Mouse (Mus musculus) lung, embryonic 16.5 days (tissue): ENCODE results near the gene Poldip2. TPM values are rescaled to one million over a fixed set of nuclear protein-coding genes. Genes with fewer than 3 reads are reported as not detected.

ENCODE experiments used
- ATAC-seq: fragments of 200-750 bp; cut with Nextera tagmentation; 2 replicates; pipeline ENCODE4 v1.8.0; 2017; ENCODE audit warnings: low read depth, mild to moderate bottlenecking, moderate library complexity
- H3K27ac ChIP-seq: fragments of 300-500 bp; sonication (generic); 2 replicates; pipeline ENCODE4 v1.5.1; 2014; ENCODE audit warnings: mild to moderate bottlenecking, control low read depth, low read length
- H3K27me3 ChIP-seq: fragments of 300-500 bp; sonication (generic); 2 replicates; pipeline ENCODE4 v1.6.1; 2014; ENCODE audit warnings: low read depth, low read length, mixed read lengths; ENCODE audit not compliant: control insufficient read depth, insufficient read depth
- H3K36me3 ChIP-seq: fragments of 300-500 bp; sonication (generic); 2 replicates; pipeline ENCODE4 v1.6.1; 2014; ENCODE audit warnings: low read length; ENCODE audit not compliant: control insufficient read depth, insufficient read depth
- H3K4me1 ChIP-seq: fragments of 300-500 bp; sonication (generic); replicated peaks from 2 replicates; pipeline ENCODE4 v1.6.1; 2014; ENCODE audit warnings: low read length, mixed read lengths; ENCODE audit not compliant: control insufficient read depth, insufficient read depth
- H3K4me2 ChIP-seq: fragments of 300-500 bp; sonication (generic); 2 replicates; pipeline ENCODE4 v1.6.1; 2014; ENCODE audit warnings: low read depth, low read length, control low read depth
- H3K4me3 ChIP-seq: fragments of 300-500 bp; sonication (generic); 2 replicates; pipeline ENCODE4 v1.5.1; 2014; ENCODE audit warnings: mild to moderate bottlenecking, low read length, control low read depth
- H3K9ac ChIP-seq: fragments of 300-500 bp; sonication (generic); 2 replicates; pipeline ENCODE4 v1.6.1; 2014; ENCODE audit warnings: low read length, control low read depth
- H3K9me3 ChIP-seq: fragments of 300-500 bp; sonication (generic); 2 replicates; pipeline ENCODE4 v1.6.1; 2016; ENCODE audit warnings: low read length; ENCODE audit not compliant: control insufficient read depth
- WGBS: fragments of 180-500 bp; shearing (Covaris S2); extraction: QIAGEN DNeasy Blood & Tissue Kit; methylation state at CpG from one replicate; pipeline ENCODE4 v1.1.7; 2014; 5-methylcytosine and 5-hydroxymethylcytosine counted together
- polyA plus RNA-seq: library from polyadenylated mRNA; unstranded; fragments of >200 nt; fragmentation: Nextera tagmentation; extraction: Ambion mirVana; gene quantifications from 2 replicates; pipeline ENCODE4 v1.2.1, GENCODE M21; 2015

Poldip2 gene
- polyA plus RNA-seq, 1 experiment from 2014 or later: 142 TPM

GRCm38 (mm10) chr11:78499543-78499942, 12.4 kb upstream of the Poldip2 start:
- Histone ChIP-seq H3K9ac (no peak overlapping the region), H3K4me3 (no peak overlapping the region), H3K4me1 (peaks cover 8% of the 10 kb centered on the region), H3K36me3 (no peaks in the 10 kb centered on the region), H3K27me3 (peaks cover 42% of the 10 kb centered on the region), H3K27ac (no peak overlapping the region), H3K4me2 (no peak overlapping the region), H3K9me3 (no peaks in the 10 kb centered on the region)
- no peak for ATAC-seq
- 30% methylated on average over 16 of the region's 16 CpGs for WGBS

GRCm38 (mm10) chr11:78500623-78501202, 11.3 kb upstream of the Poldip2 start:
- no peak overlapping the region for H3K4me2 ChIP-seq
- peaks cover 38% of the 10 kb centered on the region for H3K27me3 ChIP-seq
- 0 out of 2 replicates have a peak, but pooled peaks cover 2% of the 10 kb centered on the region for H3K36me3 ChIP-seq
- no peaks in the 10 kb centered on the region for H3K9me3 ChIP-seq
- no peak overlapping the region for H3K27ac ChIP-seq
- no peak overlapping the region for H3K9ac ChIP-seq
- no peak for ATAC-seq
- H3K4me1 ChIP-seq: peaks cover 8% of the 10 kb centered on the region
- H3K4me3 ChIP-seq: no peak overlapping the region
- 48% methylated on average over 9 of the region's 9 CpGs for WGBS

- Histone ChIP-seq H3K9me3 (no peaks in the 10 kb centered on the region), H3K27ac (no peak overlapping the region), H3K36me3 (0 out of 2 replicates have a peak, but pooled peaks cover 2% of the 10 kb centered on the region), H3K9ac (no peak overlapping the region), H3K4me1 (peaks cover 8% of the 10 kb centered on the region), H3K27me3 (peaks cover 31% of the 10 kb centered on the region), H3K4me3 (no peak overlapping the region), H3K4me2 (no peak overlapping the region)
- no peak for ATAC-seq
- 68% methylated on average over 20 of the region's 20 CpGs for WGBS
These were observed 10.5 kb upstream of the Poldip2 start for GRCm38 (mm10) chr11:78501529-78501928.

- no peaks in the 10 kb centered on the region for H3K9me3 ChIP-seq
- ATAC-seq: no peak
- H3K36me3 ChIP-seq: peaks cover 5% of the 10 kb centered on the region; the same call in 1 of the 2 replicates
- H3K27me3 ChIP-seq: peaks cover 26% of the 10 kb centered on the region
- no peak within 1 kb of the TSS for H3K4me3 ChIP-seq
- H3K4me2 ChIP-seq: no peak within 1 kb of the TSS
- no peaks in the 10 kb centered on the region for H3K4me1 ChIP-seq
- H3K27ac ChIP-seq: no peak within 1 kb of the TSS
- 63% methylated on average over 7 of the region's 7 CpGs for WGBS
- H3K9ac ChIP-seq: no peak within 1 kb of the TSS
These were observed 8.9 kb upstream of the Poldip2 start, which contains the start of gene Sebox for GRCm38 (mm10) chr11:78502909-78503650. Sebox (plus strand) TSS chr11:78503447.

GRCm38 (mm10) chr11:78505430-78505829, 6.6 kb upstream of the Poldip2 start:
- Histone ChIP-seq H3K9ac (no peak overlapping the region), H3K4me2 (no peak overlapping the region), H3K9me3 (no peaks in the 10 kb centered on the region), H3K4me1 (no peaks in the 10 kb centered on the region), H3K36me3 (peaks cover 9% of the 10 kb centered on the region; the same call in 1 of the 2 replicates), H3K27me3 (peaks cover 11% of the 10 kb centered on the region; the same call in 1 of the 2 replicates), H3K27ac (no peak overlapping the region), H3K4me3 (no peak overlapping the region)
- no peak for ATAC-seq
- WGBS: 82% methylated on average over 3 of the region's 3 CpGs

GRCm38 (mm10) chr11:78509148-78509547, 2.8 kb upstream of the Poldip2 start:
- H3K36me3 ChIP-seq: peaks cover 12% of the 10 kb centered on the region; the same call in 1 of the 2 replicates
- no peaks in the 10 kb centered on the region for H3K27me3 ChIP-seq
- no peak overlapping the region for H3K4me3 ChIP-seq
- peaks cover 16% of the 10 kb centered on the region for H3K4me1 ChIP-seq
- no peaks in the 10 kb centered on the region for H3K9me3 ChIP-seq
- no peak overlapping the region for H3K4me2 ChIP-seq
- no peak for ATAC-seq
- no peak overlapping the region for H3K27ac ChIP-seq
- no peak overlapping the region for H3K9ac ChIP-seq
- WGBS: 75% methylated on average over 5 of the region's 5 CpGs

GRCm38 (mm10) chr11:78513106-78513790, 1.3 kb downstream of the Poldip2 start:
- peaks cover 16% of the 10 kb centered on the region for H3K4me1 ChIP-seq
- no peaks in the 10 kb centered on the region for H3K9me3 ChIP-seq
- peak overlapping the region; percentile 99 for H3K9ac ChIP-seq
- WGBS: 72% methylated on average over 3 of the region's 3 CpGs
- ATAC-seq: no peak
- H3K4me3 ChIP-seq: peak overlapping the region; percentile 91
- H3K27ac ChIP-seq: no peak overlapping the region
- H3K4me2 ChIP-seq: peak overlapping the region; percentile 91
- H3K36me3 ChIP-seq: peaks cover 32% of the 10 kb centered on the region
- H3K27me3 ChIP-seq: no peaks in the 10 kb centered on the region

GRCm38 (mm10) chr11:78515549-78516325, 3.7 kb downstream of the Poldip2 start:
- Histone ChIP-seq H3K27me3 (no peaks in the 10 kb centered on the region), H3K4me3 (no peak overlapping the region), H3K36me3 (peaks cover 43% of the 10 kb centered on the region), H3K4me1 (peaks cover 16% of the 10 kb centered on the region), H3K27ac (no peak overlapping the region), H3K4me2 (no peak overlapping the region), H3K9me3 (no peaks in the 10 kb centered on the region), H3K9ac (no peak overlapping the region)
- no peak for ATAC-seq
- 53% methylated on average over 2 of the region's 2 CpGs for WGBS
